Mouse (Mus musculus) brain, embryonic 14.5 days (tissue): ENCODE data around the gene Usp30.

Experiments
- CTCF ChIP-seq: fragments of 200-500 bp; IDR thresholded peaks from 2 replicates; pipeline ENCODE4 v1.5.1; 2012; ENCODE audit warnings: inconsistent platforms, mild to moderate bottlenecking, moderate library complexity, borderline replicate concordance; ENCODE audit not compliant: insufficient read depth, insufficient read length; ENCODE audit errors: extremely low read depth
- POLR2A ChIP-seq: fragments of 200-500 bp; IDR thresholded peaks from 2 replicates; pipeline ENCODE4 v1.6.1; 2012; ENCODE audit warnings: mild to moderate bottlenecking, inconsistent platforms, borderline replicate concordance; ENCODE audit not compliant: poor library complexity, insufficient read depth, insufficient read length, severe bottlenecking; ENCODE audit errors: extremely low read depth

- TF ChIP-seq POLR2A = no peak
- TF ChIP-seq CTCF = no peak
Observed at GRCm38 (mm10) chr5:114138277-114139164, 73.3 kb downstream of the Usp30 start.
